Mouse (Mus musculus) hindbrain, embryonic 12.5 days (tissue): ENCODE measurements around the gene Stpg4. TPM values are rescaled to one million over a fixed set of nuclear protein-coding genes. Genes with fewer than 3 reads are reported as not detected.

Experiments used
- ATAC-seq: fragments of 200-750 bp; cut with Nextera tagmentation; 2 replicates; pipeline ENCODE4 v1.8.0; 2017; ENCODE audit warnings: moderate TSS enrichment; ENCODE audit not compliant: low FRiP score
- H3K27ac ChIP-seq: fragments of 300-500 bp; sonication (generic); 2 replicates; pipeline ENCODE4 v1.5.1; 2016; ENCODE audit warnings: mild to moderate bottlenecking
- H3K27me3 ChIP-seq: fragments of 300-500 bp; sonication (generic); 2 replicates; pipeline ENCODE4 v1.6.1; 2016; ENCODE audit warnings: mild to moderate bottlenecking
- H3K36me3 ChIP-seq: fragments of 300-500 bp; sonication (generic); 2 replicates; pipeline ENCODE4 v1.6.1; 2016; ENCODE audit warnings: mild to moderate bottlenecking
- H3K4me1 ChIP-seq: fragments of 300-500 bp; sonication (generic); 2 replicates; pipeline ENCODE4 v1.6.1; 2016
- H3K4me2 ChIP-seq: fragments of 300-500 bp; sonication (generic); replicated peaks from 2 replicates; pipeline ENCODE4 v1.6.1; 2016; ENCODE audit warnings: mild to moderate bottlenecking
- H3K4me3 ChIP-seq: fragments of 300-500 bp; sonication (generic); 2 replicates; pipeline ENCODE4 v1.5.1; 2016; ENCODE audit warnings: mild to moderate bottlenecking
- H3K9ac ChIP-seq: fragments of 300-500 bp; sonication (generic); 2 replicates; pipeline ENCODE4 v1.6.1; 2016; ENCODE audit warnings: mild to moderate bottlenecking, moderate library complexity
- H3K9me3 ChIP-seq: fragments of 300-500 bp; sonication (generic); replicated peaks from 2 replicates; pipeline ENCODE4 v1.6.1; 2016; ENCODE audit warnings: mild to moderate bottlenecking
- WGBS: fragments of 180-500 bp; shearing (Covaris S2); methylation state at CpG from one replicate; pipeline ENCODE4 v1.1.7; 2016; 5-methylcytosine and 5-hydroxymethylcytosine counted together
- polyA plus RNA-seq: library from polyadenylated mRNA; unstranded; fragments of >200 nt; fragmentation: Nextera tagmentation; extraction: Ambion mirVana; gene quantifications from 2 replicates; pipeline ENCODE4 v1.2.1, GENCODE M21; 2016

Gene Stpg4
- polyA plus RNA-seq, 1 experiment from 2014 or later: 0.34 TPM

- Histone ChIP-seq H3K36me3 (no peaks in the 10 kb centered on the region), H3K27me3 (no peaks in the 10 kb centered on the region), H3K27ac (peak overlapping the region; percentile 36), H3K4me2 (peak overlapping the region; percentile 24), H3K4me3 (no peak overlapping the region), H3K9me3 (no peaks in the 10 kb centered on the region), H3K9ac (no peak overlapping the region), H3K4me1 (peaks cover 37% of the 10 kb centered on the region)
- WGBS: 17% methylated on average over 17 of the region's 17 CpGs
- ATAC-seq: peak; percentile 55; the same call in 1 of the 2 replicates
Observed at GRCm38 (mm10) chr17:87460669-87461498, 33.3 kb upstream of the Stpg4 start.

GRCm38 (mm10) chr17:87459750-87460668 lies 32.5 kb upstream of the Stpg4 start:
- Histone ChIP-seq H3K27me3 (no peaks in the 10 kb centered on the region), H3K27ac (peak overlapping the region; percentile 36), H3K36me3 (no peaks in the 10 kb centered on the region), H3K9ac (peak overlapping the region; percentile 28; the same call in 1 of the 2 replicates), H3K4me2 (peak overlapping the region; percentile 24), H3K4me1 (peaks cover 37% of the 10 kb centered on the region), H3K4me3 (no peak overlapping the region), H3K9me3 (no peaks in the 10 kb centered on the region)
- WGBS: 25% methylated on average over 14 of the region's 14 CpGs
- ATAC-seq: peak; percentile 41

GRCm38 (mm10) chr17:87458911-87459749 lies 31.6 kb upstream of the Stpg4 start:
- H3K4me3 ChIP-seq: no peak overlapping the region
- H3K27me3 ChIP-seq: no peaks in the 10 kb centered on the region
- peak overlapping the region; percentile 49 for H3K27ac ChIP-seq
- peaks cover 37% of the 10 kb centered on the region for H3K4me1 ChIP-seq
- no peaks in the 10 kb centered on the region for H3K9me3 ChIP-seq
- ATAC-seq: peak; percentile 32
- peak overlapping the region; percentile 24 for H3K4me2 ChIP-seq
- H3K9ac ChIP-seq: no peak overlapping the region
- 12% methylated on average over 13 of the region's 17 CpGs for WGBS
- H3K36me3 ChIP-seq: no peaks in the 10 kb centered on the region

- no peaks in the 10 kb centered on the region for H3K27me3 ChIP-seq
- whole genome bisulfite sequencing: 35% methylated on average over 7 of the region's 7 CpGs
- peaks cover 37% of the 10 kb centered on the region for H3K4me1 ChIP-seq
- no peak overlapping the region for H3K9ac ChIP-seq
- no peak overlapping the region for H3K4me2 ChIP-seq
- H3K9me3 ChIP-seq: no peaks in the 10 kb centered on the region
- no peak for ATAC-seq
- H3K36me3 ChIP-seq: no peaks in the 10 kb centered on the region
- H3K27ac ChIP-seq: peak overlapping the region; percentile 60
- no peak overlapping the region for H3K4me3 ChIP-seq
Observed at GRCm38 (mm10) chr17:87457961-87458360, 30.4 kb upstream of the Stpg4 start.

- no peak overlapping the region for H3K27ac ChIP-seq
- peaks cover 12% of the 10 kb centered on the region for H3K4me1 ChIP-seq
- H3K27me3 ChIP-seq: no peaks in the 10 kb centered on the region; the same call in 1 of the 2 replicates
- no peak overlapping the region for H3K9ac ChIP-seq
- no peaks in the 10 kb centered on the region for H3K9me3 ChIP-seq
- ATAC-seq: no peak
- no peak overlapping the region for H3K4me2 ChIP-seq
- 87% methylated on average over 3 of the region's 3 CpGs for WGBS
- no peak overlapping the region for H3K4me3 ChIP-seq
- no peaks in the 10 kb centered on the region for H3K36me3 ChIP-seq
Observed at GRCm38 (mm10) chr17:87454121-87454520, 26.6 kb upstream of the Stpg4 start.

- 85% methylated on average over 7 of the region's 7 CpGs for WGBS
- peaks cover 7% of the 10 kb centered on the region for H3K4me1 ChIP-seq
- H3K36me3 ChIP-seq: no peaks in the 10 kb centered on the region
- no peak overlapping the region for H3K4me2 ChIP-seq
- no peak for ATAC-seq
- no peak overlapping the region for H3K9ac ChIP-seq
- no peak overlapping the region for H3K4me3 ChIP-seq
- H3K27ac ChIP-seq: no peak overlapping the region
- no peaks in the 10 kb centered on the region for H3K9me3 ChIP-seq
- no peaks in the 10 kb centered on the region; the same call in 1 of the 2 replicates for H3K27me3 ChIP-seq
Observed at GRCm38 (mm10) chr17:87453336-87453735, 25.8 kb upstream of the Stpg4 start.

GRCm38 (mm10) chr17:87448881-87449280 lies 21.3 kb upstream of the Stpg4 start:
- H3K27me3 ChIP-seq: no peaks in the 10 kb centered on the region; the same call in 1 of the 2 replicates
- no peak for ATAC-seq
- no peak overlapping the region for H3K4me3 ChIP-seq
- H3K9ac ChIP-seq: no peak overlapping the region
- no peaks in the 10 kb centered on the region for H3K9me3 ChIP-seq
- H3K36me3 ChIP-seq: no peaks in the 10 kb centered on the region
- no peak overlapping the region for H3K27ac ChIP-seq
- peaks cover 17% of the 10 kb centered on the region for H3K4me1 ChIP-seq
- 91% methylated on average over 8 of the region's 8 CpGs for WGBS
- no peak overlapping the region for H3K4me2 ChIP-seq

- Histone ChIP-seq H3K9ac (no peak overlapping the region), H3K4me2 (no peak overlapping the region), H3K27me3 (no peaks in the 10 kb centered on the region; the same call in 1 of the 2 replicates), H3K27ac (peak overlapping the region; percentile 99; the same call in 1 of the 2 replicates), H3K4me1 (peaks cover 22% of the 10 kb centered on the region), H3K4me3 (no peak overlapping the region), H3K36me3 (no peaks in the 10 kb centered on the region), H3K9me3 (no peaks in the 10 kb centered on the region)
- no peak for ATAC-seq
- 86% methylated on average over 9 of the region's 9 CpGs for WGBS
Observed at GRCm38 (mm10) chr17:87448339-87448738, 20.8 kb upstream of the Stpg4 start.

- Histone ChIP-seq H3K9ac (peak overlapping the region; percentile 100), H3K27ac (peak overlapping the region; percentile 99), H3K36me3 (no peaks in the 10 kb centered on the region), H3K4me2 (peak overlapping the region; percentile 73), H3K4me3 (peak overlapping the region; percentile 96), H3K4me1 (peaks cover 29% of the 10 kb centered on the region), H3K9me3 (no peaks in the 10 kb centered on the region), H3K27me3 (no peaks in the 10 kb centered on the region; the same call in 1 of the 2 replicates)
- ATAC-seq: no peak
- WGBS: 34% methylated on average over 12 of the region's 12 CpGs
Observed at GRCm38 (mm10) chr17:87447612-87448200, 20.2 kb upstream of the Stpg4 start.

GRCm38 (mm10) chr17:87446767-87447611 lies 19.4 kb upstream of the Stpg4 start, which contains the start of gene Calm2:
TSS of gene Calm2 (minus strand) at chr17:87446935.
- Histone ChIP-seq H3K36me3 (no peaks in the 10 kb centered on the region), H3K27ac (peak within 1 kb of the TSS; percentile 99), H3K9me3 (no peaks in the 10 kb centered on the region), H3K4me1 (peaks cover 34% of the 10 kb centered on the region), H3K9ac (peak within 1 kb of the TSS; percentile 100), H3K4me2 (peak within 1 kb of the TSS; percentile 73), H3K27me3 (no peaks in the 10 kb centered on the region; the same call in 1 of the 2 replicates), H3K4me3 (peak within 1 kb of the TSS; percentile 96)
- ATAC-seq: peak; percentile 93
- WGBS: under 1% methylated on average over 67 of the region's 69 CpGs
